Mouse (Mus musculus): ENCODE measurements around the gene Hist2h2ab. TPM values are rescaled to one million over a fixed set of nuclear protein-coding genes. Genes with fewer than 3 reads are reported as not detected.

Hist2h2ab gene
- total RNA-seq, 1 experiment from 2014 or later, result 97.7 TPM

- ATAC-seq (replicated peaks; ENCODE audit: low read depth, poor library complexity, severe bottlenecking), result no peak
Observed at GRCm38 (mm10) chr3:96235836-96236235, 16.2 kb downstream of the Hist2h2ab start.

DNA sequence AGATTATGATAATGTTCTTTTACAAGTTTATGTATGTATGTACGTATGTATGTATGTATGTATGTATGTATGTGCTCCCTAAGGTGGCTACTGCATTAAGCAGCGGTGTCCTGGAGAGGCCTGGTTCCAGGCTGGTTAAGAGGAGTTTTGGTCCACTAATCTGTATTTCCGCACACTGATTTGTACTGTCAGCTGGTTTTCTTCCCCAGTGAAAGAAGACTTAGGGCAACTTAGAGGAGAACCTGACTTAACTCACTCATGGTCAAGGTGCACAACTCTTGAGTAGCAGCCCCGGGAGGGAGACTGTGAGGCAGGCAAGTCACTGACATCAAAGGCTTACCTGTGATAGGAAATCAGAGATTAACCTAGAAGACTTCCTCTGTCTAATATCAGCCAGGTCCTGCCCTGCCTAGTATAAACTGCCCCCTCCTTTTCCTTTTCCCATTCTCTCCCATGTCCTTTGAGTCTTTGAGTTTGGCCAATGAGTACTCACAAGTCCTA, 17.2 kb downstream of the Hist2h2ab start:
- ATAC-seq (replicated peaks; ENCODE audit: low read depth, poor library complexity, severe bottlenecking), result no peak

- ATAC-seq (replicated peaks; ENCODE audit: low read depth, poor library complexity, severe bottlenecking), result no peak
Observed at GRCm38 (mm10) chr3:96237335-96237903, 17.8 kb downstream of the Hist2h2ab start.

DNA sequence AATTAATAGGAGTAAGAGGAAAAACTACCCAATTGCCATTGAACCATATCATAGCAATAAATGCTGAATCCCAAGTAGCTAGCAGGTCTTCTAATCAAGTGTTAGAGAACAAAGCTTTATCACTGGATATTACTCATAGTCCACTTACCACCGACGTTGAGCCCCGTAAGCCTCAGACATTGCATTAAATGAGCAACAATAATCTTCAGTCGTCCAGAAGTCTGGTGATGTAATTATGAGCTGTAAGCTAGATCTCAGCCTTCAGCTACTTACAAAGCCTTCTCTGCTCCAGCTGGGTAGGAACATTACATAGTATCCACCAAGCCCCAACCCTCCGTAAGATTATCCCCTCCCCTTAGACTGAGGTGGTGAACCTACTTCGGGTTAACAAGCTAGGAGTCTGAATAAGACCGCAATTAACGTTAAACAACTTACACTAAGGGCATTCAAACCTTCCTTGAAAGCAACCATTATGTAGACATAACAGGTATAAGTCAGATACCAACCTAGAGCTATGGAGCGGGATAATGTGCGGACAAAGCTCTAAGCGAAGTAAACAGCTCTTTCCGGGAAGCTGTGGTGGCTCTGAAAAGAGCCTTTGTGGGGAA, 18.3 kb downstream of the Hist2h2ab start:
- ATAC-seq (replicated peaks; ENCODE audit: low read depth, poor library complexity, severe bottlenecking), result no peak

- ATAC-seq (replicated peaks; ENCODE audit: low read depth, poor library complexity, severe bottlenecking), result peak; percentile 65
Observed at GRCm38 (mm10) chr3:96238954-96239793, 19.5 kb downstream of the Hist2h2ab start, which contains the start of gene Hist2h3c2. TSS of gene Hist2h3c2 (minus strand) at chr3:96239127.

- ATAC-seq (replicated peaks; ENCODE audit: low read depth, poor library complexity, severe bottlenecking), result peak; percentile 64
Observed at GRCm38 (mm10) chr3:96239949-96240798, 20.5 kb downstream of the Hist2h2ab start, which contains the start of gene Hist2h2aa2. TSS of gene Hist2h2aa2 (minus strand) at chr3:96240276.

- no peak for ATAC-seq (replicated peaks; ENCODE audit: low read depth, poor library complexity, severe bottlenecking)
Observed at GRCm38 (mm10) chr3:96240799-96241197, 21.1 kb downstream of the Hist2h2ab start.

DNA sequence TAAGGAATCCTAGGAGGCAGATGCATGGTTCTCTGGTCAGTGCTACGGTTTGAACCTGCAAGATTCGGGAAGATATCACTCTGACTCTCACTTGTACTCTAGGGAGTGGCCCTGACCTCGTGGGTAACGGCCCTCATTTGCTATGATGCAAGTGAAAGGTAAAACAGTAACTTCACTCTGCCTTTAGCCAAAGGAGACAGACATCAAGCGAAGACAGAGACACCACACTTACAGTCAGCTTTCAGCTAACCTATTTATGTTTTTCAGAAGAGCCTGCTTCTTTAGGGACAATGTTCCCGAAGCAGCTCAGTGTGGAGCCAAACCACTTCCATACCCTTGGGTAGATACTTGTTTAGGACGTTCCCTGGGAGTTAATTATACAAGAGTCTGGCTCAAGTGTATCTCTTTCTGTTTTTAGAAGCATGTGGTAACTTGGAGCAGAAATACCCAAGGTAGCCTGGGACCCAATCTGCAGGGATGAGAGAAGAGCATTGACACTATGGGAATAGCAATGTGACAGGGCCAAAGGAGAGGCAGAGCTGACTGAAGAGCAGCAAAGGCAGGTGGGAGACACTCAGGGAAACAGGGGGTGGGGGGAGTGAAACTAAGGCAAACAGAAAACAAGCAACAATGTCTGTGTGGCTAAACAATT, 24.4 kb downstream of the Hist2h2ab start:
- no peak for ATAC-seq (replicated peaks; ENCODE audit: low read depth, poor library complexity, severe bottlenecking)

DNA sequence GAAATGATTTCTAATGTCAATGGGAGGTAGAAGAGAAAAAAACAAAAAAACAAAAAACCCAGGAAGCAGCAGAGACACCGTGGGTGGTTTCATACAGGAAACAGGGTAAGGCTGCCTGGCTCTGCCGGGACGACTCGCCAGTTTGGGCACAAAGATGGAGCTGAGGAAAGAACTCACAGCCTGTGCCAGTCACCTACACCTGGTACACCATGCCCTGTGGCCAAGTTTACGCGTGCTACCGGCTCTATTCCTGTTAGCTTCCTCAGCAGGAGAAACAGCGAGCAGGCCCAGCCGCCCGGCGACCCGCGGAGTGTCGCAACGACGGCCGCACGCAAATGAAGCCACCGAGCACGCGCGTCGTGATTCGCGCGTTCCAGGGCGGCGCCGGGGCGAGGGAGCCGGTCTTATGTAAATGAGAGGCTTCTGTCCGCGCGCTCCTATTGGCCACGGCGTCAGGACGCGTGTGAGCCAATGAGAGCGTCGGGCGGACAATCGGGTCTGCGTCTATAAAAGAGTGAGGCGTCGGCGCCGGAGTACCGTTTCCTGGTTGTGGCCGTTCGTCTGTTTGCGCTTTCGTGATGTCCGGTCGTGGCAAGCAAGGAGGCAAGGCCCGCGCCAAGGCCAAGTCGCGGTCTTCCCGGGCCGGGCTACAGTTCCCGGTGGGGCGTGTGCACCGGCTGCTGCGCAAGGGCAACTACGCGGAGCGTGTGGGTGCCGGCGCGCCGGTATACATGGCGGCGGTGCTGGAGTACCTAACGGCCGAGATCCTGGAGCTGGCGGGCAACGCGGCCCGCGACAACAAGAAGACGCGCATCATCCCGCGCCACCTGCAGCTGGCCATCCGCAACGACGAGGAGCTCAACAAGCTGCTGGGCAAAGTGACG, 25.6 kb downstream of the Hist2h2ab start, which contains the start of gene Hist2h2aa1:
Gene Hist2h2aa1 (plus strand): TSS at position 495 of the 884 bp plus-strand sequence.
- ATAC-seq (replicated peaks; ENCODE audit: low read depth, poor library complexity, severe bottlenecking), result peak; percentile 71

DNA sequence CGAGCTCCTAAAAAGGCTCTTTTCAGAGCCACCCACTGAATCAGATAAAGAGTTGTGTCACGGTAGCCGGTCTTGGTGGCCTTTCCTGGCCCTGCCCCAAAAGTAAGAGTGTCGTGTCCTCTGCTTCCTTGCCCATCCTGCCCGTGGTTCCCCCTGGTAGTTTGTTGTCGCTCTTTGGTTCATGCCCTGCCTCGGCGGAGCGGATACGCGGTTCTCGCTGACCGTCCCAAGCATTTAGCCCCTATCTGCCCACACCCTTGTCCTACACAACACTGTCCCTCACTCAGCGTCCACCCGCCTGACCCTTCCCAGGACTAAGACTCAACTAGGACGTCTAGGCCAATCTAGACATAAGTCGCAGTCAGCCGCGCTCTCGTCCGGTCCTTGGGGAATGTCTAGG, 26.4 kb downstream of the Hist2h2ab start:
- peak; percentile 46 for ATAC-seq (replicated peaks; ENCODE audit: low read depth, poor library complexity, severe bottlenecking)

DNA sequence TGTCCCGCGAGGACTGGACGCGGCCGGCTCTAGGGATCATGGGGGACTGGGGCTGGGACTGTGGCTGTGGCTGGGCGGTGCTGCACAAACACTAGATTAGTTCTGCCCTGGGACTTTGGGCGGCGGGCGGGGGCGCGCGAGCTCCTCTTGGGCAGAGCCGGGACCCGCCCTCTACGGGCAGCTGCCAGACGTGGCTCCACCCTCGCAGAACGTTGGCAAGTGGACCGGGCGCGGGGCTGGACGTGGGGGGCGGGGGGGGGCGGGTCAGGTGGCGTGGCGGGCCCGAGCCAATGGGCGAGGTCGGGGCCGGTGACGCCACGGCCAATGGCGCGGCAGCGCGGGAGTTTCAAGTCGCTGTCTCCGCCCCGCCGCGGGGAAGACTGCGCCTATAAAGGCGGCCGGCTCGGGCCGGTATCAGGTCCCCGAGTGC, 26.8 kb downstream of the Hist2h2ab start, which contains the start of gene Hist2h3c1:
Gene Hist2h3c1 (plus strand): TSS at position 259 of the 430 bp plus-strand sequence.
- peak; percentile 64 for ATAC-seq (replicated peaks; ENCODE audit: low read depth, poor library complexity, severe bottlenecking)

DNA sequence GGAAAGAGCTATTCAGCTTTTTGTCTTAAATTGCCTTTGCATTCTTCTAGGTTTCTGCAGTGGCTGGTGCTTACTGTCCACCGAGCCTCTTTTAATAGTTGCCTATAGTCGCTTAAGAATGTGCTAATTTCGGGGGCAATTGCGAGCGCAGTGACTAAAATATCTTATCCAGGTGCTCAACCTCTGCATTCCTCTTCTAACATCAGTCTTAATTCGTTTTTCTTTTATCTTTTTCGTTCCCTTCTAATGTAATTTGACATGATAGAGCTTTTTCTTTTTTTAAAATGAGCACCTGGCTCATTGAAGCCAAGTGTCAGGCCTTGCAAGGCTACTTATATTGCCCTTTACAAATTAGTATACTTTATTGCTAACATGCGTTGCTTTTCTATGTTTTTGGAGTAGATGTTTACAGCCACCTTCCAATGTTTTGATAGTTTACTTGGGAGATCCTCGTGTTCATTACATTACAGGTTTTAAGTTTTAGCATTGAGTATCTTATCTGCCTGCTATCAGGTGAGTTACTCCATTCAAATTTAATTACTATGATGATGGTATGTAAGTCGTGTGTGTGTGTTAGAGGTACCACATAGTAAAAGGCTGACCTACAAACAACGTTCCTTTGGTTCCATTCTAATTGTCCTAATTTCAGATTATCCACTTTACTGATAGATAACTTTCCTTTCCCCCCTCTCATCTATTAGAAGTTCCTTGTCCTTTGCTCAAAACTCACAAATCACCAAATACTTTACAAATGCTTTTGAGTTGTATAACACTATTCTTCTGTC, 27.9 kb downstream of the Hist2h2ab start:
- no peak for ATAC-seq (replicated peaks; ENCODE audit: low read depth, poor library complexity, severe bottlenecking)

GRCm38 (mm10) chr3:96248141-96249033, 28.7 kb downstream of the Hist2h2ab start:
- ATAC-seq (replicated peaks; ENCODE audit: low read depth, poor library complexity, severe bottlenecking), result no peak

- no peak for ATAC-seq (replicated peaks; ENCODE audit: low read depth, poor library complexity, severe bottlenecking)
Observed at GRCm38 (mm10) chr3:96249034-96249345, 29.3 kb downstream of the Hist2h2ab start.

GRCm38 (mm10) chr3:96250890-96251289, 31.2 kb downstream of the Hist2h2ab start:
- ATAC-seq (replicated peaks; ENCODE audit: low read depth, poor library complexity, severe bottlenecking), result no peak

DNA sequence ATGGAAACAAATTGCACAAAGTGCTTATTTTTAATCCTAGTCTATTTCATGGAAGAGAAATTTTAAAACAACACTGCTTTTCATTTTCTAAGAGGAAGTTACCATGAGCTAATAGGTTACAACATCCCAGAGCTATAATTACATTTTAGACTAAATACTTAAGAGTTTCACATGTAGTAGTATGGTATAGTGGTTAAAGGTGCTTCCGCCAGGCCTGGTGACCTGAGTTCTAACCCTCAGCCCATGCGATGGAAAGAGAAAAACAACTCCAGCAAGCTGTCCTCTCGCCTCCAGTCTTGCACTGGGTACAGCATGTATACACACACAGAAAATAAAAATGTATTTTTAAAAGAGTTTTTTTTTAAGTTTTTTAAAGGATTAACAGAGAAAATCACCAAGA, 32.1 kb downstream of the Hist2h2ab start:
- ATAC-seq (replicated peaks; ENCODE audit: low read depth, poor library complexity, severe bottlenecking), result peak; percentile 58

All from common myeloid progenitor, adult 5-6 weeks (primary cell).